Mouse (Mus musculus) telencephalon, adult 2 months (tissue): ENCODE results near the gene Hnrnpu.

Source experiments
- DNase-seq: peaks from one replicate; pipeline ENCODE4 v3.0.0-alpha.2; 2011; ENCODE audit warnings: low read depth, low spot score

The Hnrnpu gene

GRCm38 (mm10) chr1:178340213-178340612, 2.6 kb upstream of the Hnrnpu start:
- no peak for DNase-seq

DNA sequence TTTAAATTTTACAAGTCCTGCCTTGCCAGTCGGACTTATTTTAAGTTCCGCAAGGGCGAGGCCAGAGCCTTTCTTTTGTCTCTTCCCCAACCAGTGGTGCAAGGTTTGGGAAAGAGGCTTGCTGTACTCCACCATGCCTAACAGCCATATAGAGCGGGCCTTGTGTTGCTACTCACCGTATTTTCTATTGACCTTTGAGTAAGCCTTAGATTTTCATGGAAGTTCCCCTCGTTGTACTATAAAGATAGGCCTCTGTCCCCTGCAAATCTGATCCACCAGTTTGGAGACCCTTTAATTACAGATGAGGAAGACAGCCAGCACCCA, 683 bp upstream of the Hnrnpu start:
- no peak for DNase-seq

GRCm38 (mm10) chr1:178336777-178337481, 668 bp downstream of the Hnrnpu start:
- no peak for DNase-seq

DNA sequence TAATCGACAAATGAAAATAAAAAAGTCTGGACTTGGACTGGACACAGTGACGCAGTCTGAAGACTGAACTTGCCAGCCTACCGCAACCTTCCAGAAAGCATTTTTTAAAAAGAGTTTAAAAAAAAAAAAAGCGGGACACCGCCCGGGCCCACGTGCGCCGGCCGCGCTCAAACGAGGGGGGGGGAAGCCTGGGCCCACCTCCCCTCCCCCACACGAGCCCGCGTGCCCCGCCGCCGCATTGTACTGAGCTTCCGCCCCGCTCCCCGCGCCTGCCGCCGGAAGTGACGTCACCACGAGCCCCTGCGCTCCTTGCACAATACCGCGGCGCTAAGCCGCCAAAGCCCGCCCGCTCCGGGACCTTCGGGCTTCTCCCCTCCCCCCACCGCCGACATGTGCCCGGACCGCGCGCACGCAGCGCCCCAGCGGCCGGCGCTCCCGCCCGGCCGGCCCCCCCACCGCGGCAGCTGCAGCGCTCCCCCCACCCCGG, 1.3 kb downstream of the Hnrnpu start:
- DNase-seq: peak; percentile 68

GRCm38 (mm10) chr1:178335860-178336261, 1.7 kb downstream of the Hnrnpu start:
- no peak for DNase-seq

DNA sequence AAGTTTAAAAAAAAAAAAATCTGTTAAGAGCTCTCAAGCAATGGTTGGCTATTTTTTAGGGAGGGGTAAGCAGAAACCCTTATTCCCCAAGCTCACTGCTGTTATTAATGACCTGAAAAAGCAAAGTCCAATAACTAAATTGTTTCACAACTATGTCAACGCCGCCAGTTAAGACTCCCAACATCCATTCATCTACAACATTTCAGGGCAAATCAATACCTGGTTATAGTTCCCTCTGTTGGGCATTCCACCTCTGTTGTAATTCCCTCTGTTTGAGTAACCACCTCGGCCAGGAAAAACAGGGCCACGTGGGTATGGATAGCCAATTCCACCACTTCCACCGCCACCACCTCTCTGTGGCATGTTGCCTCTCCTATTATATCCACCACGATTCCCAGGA, 7.7 kb downstream of the Hnrnpu start:
- DNase-seq: no peak

- DNase-seq: no peak
Observed at GRCm38 (mm10) chr1:178329017-178329416, 8.6 kb downstream of the Hnrnpu start.

- DNase-seq: no peak
Observed at GRCm38 (mm10) chr1:178326950-178327349, 10.6 kb downstream of the Hnrnpu start.

DNA sequence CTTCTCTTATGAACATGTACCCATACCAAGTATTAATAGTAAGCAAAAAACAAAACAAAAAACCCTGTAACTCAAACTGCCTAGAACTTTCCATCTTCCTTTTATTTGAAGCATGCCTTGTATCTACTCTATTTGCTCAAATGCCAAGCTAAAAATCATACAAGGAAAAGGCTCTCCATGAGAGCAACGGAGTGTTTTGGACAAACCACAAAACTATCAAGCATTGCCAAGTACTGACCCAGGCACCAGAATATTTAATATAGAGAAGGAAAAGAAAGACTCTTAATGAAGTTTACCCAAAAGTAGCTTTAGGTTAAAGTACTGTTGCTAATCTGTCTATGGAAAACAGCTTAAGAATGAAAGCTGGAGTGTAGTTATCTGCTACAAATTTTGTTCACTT, 11.2 kb downstream of the Hnrnpu start:
- no peak for DNase-seq

- DNase-seq: no peak
Observed at GRCm38 (mm10) chr1:178324568-178324967, 13.0 kb downstream of the Hnrnpu start.

DNA sequence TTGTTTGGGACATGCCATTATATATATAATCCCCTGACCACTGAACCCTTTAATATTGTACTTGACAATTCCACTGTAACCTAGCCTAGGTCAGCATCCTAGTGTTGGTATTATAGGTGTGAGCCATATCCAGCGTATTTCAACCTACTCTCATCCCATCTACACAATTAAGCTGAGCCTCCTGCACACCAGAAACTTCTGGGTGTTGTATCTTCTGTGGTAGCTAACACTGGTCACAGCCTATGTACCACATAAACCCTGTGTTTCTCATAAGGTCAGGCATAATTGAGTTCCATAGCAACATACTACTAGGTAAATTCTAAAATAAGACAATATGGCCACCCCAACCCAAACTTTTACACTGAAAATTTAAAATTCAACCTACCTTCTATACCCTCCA, 14.4 kb downstream of the Hnrnpu start:
- no peak for DNase-seq

DNA sequence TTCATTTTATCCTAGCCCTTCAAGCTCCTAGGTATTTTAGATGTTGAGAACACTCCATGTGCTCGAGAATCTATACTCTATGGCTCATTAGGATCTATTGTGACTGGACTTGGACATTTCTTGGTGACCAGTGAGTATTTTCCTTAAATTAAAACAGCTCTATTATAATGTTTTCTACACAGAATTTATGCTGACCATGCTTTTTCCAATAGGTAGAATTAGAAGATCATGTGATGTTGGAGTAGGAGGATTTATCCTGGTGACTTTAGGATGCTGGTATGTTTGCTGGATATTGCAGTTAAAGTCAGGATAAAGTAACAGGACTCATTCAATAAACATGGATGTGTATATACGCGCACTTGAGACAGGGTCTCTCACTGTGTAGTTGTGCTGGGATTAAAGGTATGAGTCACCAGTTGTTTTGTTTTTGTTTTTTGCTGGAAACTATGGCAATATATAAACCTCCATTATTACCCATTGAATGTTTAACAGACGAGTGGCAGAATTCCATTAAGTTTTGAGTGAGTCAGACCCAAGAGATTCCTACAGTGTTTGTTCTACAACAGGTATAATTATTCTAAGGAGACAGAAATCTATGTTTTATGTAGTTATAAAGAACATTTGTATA, 15.8 kb downstream of the Hnrnpu start:
- no peak for DNase-seq

DNA sequence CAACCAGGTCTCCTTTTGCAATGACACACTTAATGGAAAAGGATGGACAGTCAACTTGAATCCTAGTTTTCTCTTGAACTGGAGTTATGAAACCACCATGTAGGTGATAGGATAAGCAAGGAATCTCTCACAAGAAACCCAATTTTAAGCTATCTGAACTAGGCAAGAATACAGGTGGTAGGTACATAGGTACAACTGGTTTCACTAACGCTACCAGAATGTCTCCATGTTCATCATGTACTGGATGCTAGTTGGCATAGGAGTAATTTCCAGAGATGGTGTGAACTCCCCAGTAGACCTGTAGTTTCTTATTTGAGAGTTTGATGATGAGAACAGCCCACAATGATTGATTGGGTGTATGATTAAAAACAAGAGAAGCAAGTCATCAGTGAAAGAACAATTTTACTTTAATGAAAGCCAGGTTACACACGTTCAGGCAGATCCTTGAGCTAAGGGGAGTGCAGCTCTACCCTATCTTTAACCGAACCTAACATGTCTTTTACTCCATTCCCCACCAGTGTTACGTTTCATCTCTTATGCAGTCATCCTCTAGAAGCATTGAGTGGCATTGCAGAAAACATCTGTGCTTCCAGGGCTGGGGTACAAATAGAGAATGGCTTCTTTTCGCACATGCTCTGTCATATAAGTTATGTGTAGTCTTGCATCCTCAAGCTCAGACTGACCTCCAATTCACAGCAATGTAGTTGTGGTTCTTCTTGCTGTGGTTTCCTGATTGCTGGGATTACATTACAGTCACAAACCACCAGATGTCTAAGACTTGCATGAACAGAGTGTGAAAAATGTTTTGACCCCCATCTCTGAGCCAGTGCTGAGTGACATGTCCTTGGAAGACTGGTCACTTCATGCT, 16.6 kb downstream of the Hnrnpu start:
- no peak for DNase-seq

DNA sequence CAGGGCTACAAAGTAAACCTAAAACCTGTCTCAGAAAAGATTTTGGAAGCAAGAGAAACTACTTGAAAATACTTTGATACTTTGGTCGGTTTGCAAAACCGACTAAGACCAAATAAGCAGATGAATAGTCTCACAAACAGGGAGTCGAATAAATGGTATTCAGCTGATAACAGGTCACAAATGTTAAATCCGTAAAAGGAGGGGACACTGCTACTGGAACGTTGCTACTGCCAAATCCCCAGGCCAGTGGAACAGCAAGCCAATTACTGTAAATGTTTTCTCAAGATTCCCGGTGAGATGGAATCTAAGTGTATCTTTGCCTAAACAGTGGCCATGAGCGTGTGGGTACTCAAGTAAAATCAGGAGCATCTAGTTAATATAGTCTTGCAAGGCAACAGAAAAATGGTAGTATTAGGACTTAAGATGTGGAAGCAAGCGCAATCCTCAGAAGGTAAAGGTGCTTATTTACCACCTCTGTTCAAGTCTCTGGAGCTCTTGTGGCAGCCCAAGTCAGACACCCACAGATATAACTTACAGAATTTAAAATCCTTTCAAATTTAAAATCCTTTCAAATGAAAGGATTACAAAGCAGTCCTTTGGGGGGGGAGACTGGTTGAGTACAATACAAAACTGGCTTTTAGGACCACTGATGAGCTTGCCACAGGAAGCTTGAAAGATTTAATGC, 17.4 kb downstream of the Hnrnpu start:
- DNase-seq: no peak

- DNase-seq: no peak
Observed at GRCm38 (mm10) chr1:178319295-178320037, 18.1 kb downstream of the Hnrnpu start.

DNA sequence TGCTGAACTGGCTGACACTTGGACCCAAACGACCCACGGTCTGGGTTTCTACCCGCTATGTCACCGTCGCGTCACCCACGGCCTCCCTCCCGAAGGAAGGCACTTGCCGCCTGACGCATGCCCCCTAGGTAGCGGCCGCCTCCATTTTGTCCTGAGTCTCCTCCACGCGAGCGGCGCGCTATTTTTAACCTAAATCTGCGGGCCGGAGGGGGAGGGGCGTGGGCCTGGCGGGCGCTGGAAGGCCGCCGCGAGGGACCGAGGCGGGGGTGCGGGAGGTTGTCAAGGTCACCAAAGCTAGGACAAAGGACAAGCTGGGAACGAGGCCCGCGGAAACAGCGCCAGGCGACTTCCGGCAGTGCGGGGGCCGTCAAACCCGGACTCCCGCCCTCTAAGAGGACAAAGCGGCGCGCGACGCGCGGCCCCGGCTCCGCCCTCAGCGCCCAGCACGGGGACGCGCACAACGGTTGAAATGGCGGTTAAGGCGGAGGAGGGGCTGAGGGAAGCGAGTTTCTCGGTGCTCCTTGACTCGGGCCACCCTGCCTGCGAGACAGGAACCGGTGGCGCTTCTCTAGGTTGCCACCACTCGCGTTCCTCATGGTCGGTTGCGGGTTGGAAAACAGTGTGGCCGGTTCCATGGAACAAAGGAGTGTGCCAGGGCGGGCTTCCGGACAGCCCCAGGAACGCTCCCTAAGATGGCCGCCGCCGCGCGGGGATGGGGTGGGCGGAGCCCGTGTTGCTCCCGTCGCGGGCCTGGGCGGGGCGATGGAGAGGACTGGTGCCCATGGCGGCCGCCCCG, 19.0 kb downstream of the Hnrnpu start, which contains the start of gene Cox20:
Gene Cox20 (plus strand): TSS at position 742 of the 796 bp plus-strand sequence.
- peak; percentile 95 for DNase-seq

GRCm38 (mm10) chr1:178318002-178318388, 19.6 kb downstream of the Hnrnpu start:
- peak; percentile 89 for DNase-seq

DNA sequence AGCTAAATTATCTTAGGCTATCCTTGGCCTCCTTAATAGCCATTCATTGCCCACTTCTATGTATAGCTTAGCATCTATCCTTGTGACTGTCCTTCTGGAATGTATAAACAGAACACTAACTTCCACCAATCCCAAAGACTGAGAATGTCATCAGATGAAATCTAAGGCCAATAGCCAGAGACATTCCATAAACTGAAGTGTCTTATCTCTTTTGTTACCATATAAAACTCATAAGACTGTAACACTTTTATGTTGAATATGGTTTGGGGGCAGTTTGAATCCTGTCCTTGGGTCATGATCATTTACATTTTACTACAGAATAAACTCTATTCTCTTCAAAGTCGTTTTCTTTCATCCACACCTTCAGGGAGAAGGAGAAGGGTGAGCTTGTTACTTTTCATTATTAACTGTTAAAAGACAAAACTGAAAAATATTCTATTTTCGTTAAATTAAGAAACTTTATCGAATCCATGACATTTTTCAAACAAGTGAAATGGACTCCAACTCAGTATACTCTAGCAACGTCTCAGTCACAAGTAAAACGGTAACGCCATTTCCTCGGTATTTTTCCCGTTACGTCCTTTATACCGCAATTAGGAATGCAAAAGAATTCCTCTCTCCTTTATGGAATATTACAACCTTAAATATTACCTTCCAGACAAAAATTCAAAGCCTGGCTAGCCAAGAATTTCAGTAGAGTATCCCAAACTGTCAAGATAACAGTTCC, 20.2 kb downstream of the Hnrnpu start:
- no peak for DNase-seq

- no peak for DNase-seq
Observed at GRCm38 (mm10) chr1:178314236-178314635, 23.4 kb downstream of the Hnrnpu start.
